In genomic region chr2:156180824-156181590, GRCm38 (mm10) we compare ENCODE assay signal across 8 mouse cellular contexts. TPM values are rescaled to one million over a fixed set of nuclear protein-coding genes. Genes with fewer than 3 reads are reported as not detected.
DNase-seq lines count a peak whose midpoint lies in the region; ATAC-seq and TF ChIP-seq lines count a peak whose summit lies in the region.

No protein-coding gene starts in this region.

- H3K4me1 ChIP-seq in lung, postnatal 0 days (ENCODE audit: insufficient read depth, low read depth, low read length) = peaks cover 11% of the 10 kb centered on the region; the same call in 1 of the 2 replicates
- peaks cover 21% of the 10 kb centered on the region for H3K4me1 ChIP-seq in embryonic facial prominence, embryonic 15.5 days
- H3K4me1 ChIP-seq in intestine, postnatal 0 days (replicated peaks; ENCODE audit: control insufficient read depth, insufficient read depth, low read length) = peaks cover 3% of the 10 kb centered on the region; the same call in 1 of the 2 replicates
- H3K4me1 ChIP-seq in olfactory bulb, adult 2 months (ENCODE audit: control insufficient read depth, insufficient read depth, low read length) = peaks cover 2% of the 10 kb centered on the region; the same call in 1 of the 2 replicates

- TF ChIP-seq EP300 in lung, postnatal 0 days (IDR thresholded peaks at IDR 0.05) = no peak

- 8% methylated on average over 8 of the region's 8 CpGs for WGBS in lung, postnatal 0 days
- whole genome bisulfite sequencing in embryonic facial prominence, embryonic 15.5 days = 10% methylated on average over 8 of the region's 8 CpGs
- WGBS in intestine, postnatal 0 days = 15% methylated on average over 8 of the region's 8 CpGs
- 2% methylated on average over 8 of the region's 8 CpGs for WGBS in olfactory bulb, adult 2 months

- no peak for TF ChIP-seq POLR2A in olfactory bulb, adult 2 months (IDR thresholded peaks at IDR 0.05; ENCODE audit: insufficient read depth, low read depth, low read length)

- peak overlapping the region; percentile 83 for H3K9ac ChIP-seq in lung, postnatal 0 days (replicated peaks; ENCODE audit: low read depth)
- peak overlapping the region; percentile 80 for H3K9ac ChIP-seq in embryonic facial prominence, embryonic 15.5 days
- peak overlapping the region; percentile 78 for H3K9ac ChIP-seq in intestine, postnatal 0 days (ENCODE audit: low read depth, low read length)

- H3K27me3 ChIP-seq in lung, postnatal 0 days (replicated peaks; ENCODE audit: insufficient read depth, low read length) = no peaks in the 10 kb centered on the region
- H3K27me3 ChIP-seq in embryonic facial prominence, embryonic 15.5 days = no peaks in the 10 kb centered on the region
- H3K27me3 ChIP-seq in intestine, postnatal 0 days (replicated peaks; ENCODE audit: control insufficient read depth, insufficient read depth, low read length) = no peaks in the 10 kb centered on the region

- no peak for TF ChIP-seq CTCF in lung, postnatal 0 days (IDR thresholded peaks at IDR 0.05)
- no peak for TF ChIP-seq CTCF in intestine, postnatal 0 days (IDR thresholded peaks at IDR 0.05; ENCODE audit: low read depth)
- no peak for TF ChIP-seq CTCF in olfactory bulb, adult 2 months (IDR thresholded peaks at IDR 0.05; ENCODE audit: insufficient read depth, low read depth, low read length)

- no peak for ATAC-seq in lung, postnatal 0 days
- ATAC-seq in embryonic facial prominence, embryonic 15.5 days (ENCODE audit: insufficient number of reproducible peaks, low FRiP score, low TSS enrichment, low read depth) = no peak
- no peak; the same call in 1 of the 2 replicates for ATAC-seq in intestine, postnatal 0 days
- no peak for ATAC-seq in megakaryocyte progenitor cell, adult 5-6 weeks (replicated peaks; ENCODE audit: poor library complexity)

- H3K36me3 ChIP-seq in lung, postnatal 0 days (ENCODE audit: insufficient read depth, low read length) = 0 out of 2 replicates have a peak, but pooled peaks cover 9% of the 10 kb centered on the region
- peaks cover 14% of the 10 kb centered on the region for H3K36me3 ChIP-seq in embryonic facial prominence, embryonic 15.5 days
- peaks cover 18% of the 10 kb centered on the region for H3K36me3 ChIP-seq in intestine, postnatal 0 days (ENCODE audit: control insufficient read depth, insufficient read depth)

- no peaks in the 10 kb centered on the region for H3K9me3 ChIP-seq in lung, postnatal 0 days (ENCODE audit: low read length)
- H3K9me3 ChIP-seq in embryonic facial prominence, embryonic 15.5 days (replicated peaks) = no peaks in the 10 kb centered on the region
- H3K9me3 ChIP-seq in intestine, postnatal 0 days (ENCODE audit: control insufficient read depth) = no peaks in the 10 kb centered on the region

- H3K4me3 ChIP-seq in lung, postnatal 0 days (ENCODE audit: low read depth, low read length) = peak overlapping the region; percentile 85
- H3K4me3 ChIP-seq in embryonic facial prominence, embryonic 15.5 days (replicated peaks) = peak overlapping the region; percentile 97
- H3K4me3 ChIP-seq in intestine, postnatal 0 days (ENCODE audit: low read depth, low read length) = peak overlapping the region; percentile 91
- H3K4me3 ChIP-seq in olfactory bulb, adult 2 months (ENCODE audit: insufficient read depth, low read depth, low read length) = peak overlapping the region; percentile 57

- H3K27ac ChIP-seq in lung, postnatal 0 days (ENCODE audit: low read length) = peak overlapping the region; percentile 96
- H3K27ac ChIP-seq in embryonic facial prominence, embryonic 15.5 days (replicated peaks) = peak overlapping the region; percentile 94
- peak overlapping the region; percentile 90 for H3K27ac ChIP-seq in intestine, postnatal 0 days (ENCODE audit: low read depth, low read length)
- H3K27ac ChIP-seq in olfactory bulb, adult 2 months (ENCODE audit: insufficient read depth, low read depth, low read length) = peak overlapping the region; percentile 100

- peak overlapping the region; percentile 68 for H3K4me2 ChIP-seq in lung, postnatal 0 days (replicated peaks; ENCODE audit: low read depth, low read length)
- peak overlapping the region; percentile 59 for H3K4me2 ChIP-seq in embryonic facial prominence, embryonic 15.5 days (replicated peaks)
- peak overlapping the region; percentile 86 for H3K4me2 ChIP-seq in intestine, postnatal 0 days (replicated peaks; ENCODE audit: low read depth)

- DNase-seq in lung, postnatal 0 days (ENCODE audit: low spot score) = no peak
- DNase-seq in lung, postnatal 36 days = no peak
- DNase-seq in frontal cortex, postnatal 36 days (ENCODE audit: low spot score in 2 of 2) = no peak
- no peak for DNase-seq in gastrocnemius, postnatal 4 days (ENCODE audit: low spot score in 2 of 2)

RNA-seq across cellular contexts. Expression of gene Rbm39, which starts 1.0 kb away (rescaled TPM):
- 654 and 692 TPM in 2 replicates for polyA plus RNA-seq in lung, postnatal 0 days (2015; fragmentation: Nextera tagmentation; extraction: Ambion mirVana)
- 643 and 665 TPM in 2 replicates for polyA plus RNA-seq in embryonic facial prominence, embryonic 15.5 days (2015; fragmentation: Nextera tagmentation; extraction: Ambion mirVana)
- 326 and 348 TPM in 2 replicates for polyA plus RNA-seq in intestine, postnatal 0 days (2015; fragmentation: Nextera tagmentation; extraction: Ambion mirVana)
- 643 TPM in 1 of 2 replicates, not detected in the other for polyA plus RNA-seq in olfactory bulb, adult 2 months (2012; ENCODE audit: insufficient read depth, insufficient read length, low replicate concordance, missing spikeins)
- total RNA-seq in megakaryocyte progenitor cell, adult 5-6 weeks (2015) = 515 and 549 TPM in 2 replicates
- total RNA-seq in megakaryocyte progenitor cell, adult 5-6 weeks (2017) = 502 and 605 TPM in 2 replicates
- total RNA-seq in gastrocnemius, postnatal 4 days (2021) = 100 to 1,000 TPM; 246 to 293 TPM

RNA-seq across cellular contexts. Expression of gene Phf20, which starts 15.3 kb away (rescaled TPM):
- 44.8 and 47.7 TPM in 2 replicates for polyA plus RNA-seq in lung, postnatal 0 days (2015; fragmentation: Nextera tagmentation; extraction: Ambion mirVana)
- polyA plus RNA-seq in embryonic facial prominence, embryonic 15.5 days (2015; fragmentation: Nextera tagmentation; extraction: Ambion mirVana) = 72.1 and 85.8 TPM in 2 replicates
- 20.9 and 24.2 TPM in 2 replicates for polyA plus RNA-seq in intestine, postnatal 0 days (2015; fragmentation: Nextera tagmentation; extraction: Ambion mirVana)
- 586 TPM in 1 of 2 replicates, not detected in the other for polyA plus RNA-seq in olfactory bulb, adult 2 months (2012; ENCODE audit: insufficient read depth, insufficient read length, low replicate concordance, missing spikeins)
- total RNA-seq in megakaryocyte progenitor cell, adult 5-6 weeks (2015) = 42.8 and 46.8 TPM in 2 replicates
- 53.8 and 61.2 TPM in 2 replicates for total RNA-seq in megakaryocyte progenitor cell, adult 5-6 weeks (2017)
- total RNA-seq in gastrocnemius, postnatal 4 days (2021) = 10 to 100 TPM; 39.1 to 41.4 TPM

RNA-seq across cellular contexts. Expression of gene Nfs1, which starts 37.0 kb away (rescaled TPM):
- polyA plus RNA-seq in lung, postnatal 0 days (2015; fragmentation: Nextera tagmentation; extraction: Ambion mirVana) = 33.7 and 34.0 TPM in 2 replicates
- 42.0 and 44.1 TPM in 2 replicates for polyA plus RNA-seq in embryonic facial prominence, embryonic 15.5 days (2015; fragmentation: Nextera tagmentation; extraction: Ambion mirVana)
- 41.1 and 44.8 TPM in 2 replicates for polyA plus RNA-seq in intestine, postnatal 0 days (2015; fragmentation: Nextera tagmentation; extraction: Ambion mirVana)
- not detected in 2 replicates for polyA plus RNA-seq in olfactory bulb, adult 2 months (2012; ENCODE audit: insufficient read depth, insufficient read length, low replicate concordance, missing spikeins)
- 54.3 and 71.4 TPM in 2 replicates for total RNA-seq in megakaryocyte progenitor cell, adult 5-6 weeks (2015)
- total RNA-seq in megakaryocyte progenitor cell, adult 5-6 weeks (2017) = 32.4 and 35.0 TPM in 2 replicates
- 10 to 100 TPM; 35.2 to 35.3 TPM for total RNA-seq in gastrocnemius, postnatal 4 days (2021)

RNA-seq across cellular contexts. Expression of gene Romo1, which starts 37.2 kb away (rescaled TPM):
- polyA plus RNA-seq in lung, postnatal 0 days (2015; fragmentation: Nextera tagmentation; extraction: Ambion mirVana) = 316 and 344 TPM in 2 replicates
- 389 and 403 TPM in 2 replicates for polyA plus RNA-seq in embryonic facial prominence, embryonic 15.5 days (2015; fragmentation: Nextera tagmentation; extraction: Ambion mirVana)
- 424 and 433 TPM in 2 replicates for polyA plus RNA-seq in intestine, postnatal 0 days (2015; fragmentation: Nextera tagmentation; extraction: Ambion mirVana)
- not detected in 2 replicates for polyA plus RNA-seq in olfactory bulb, adult 2 months (2012; ENCODE audit: insufficient read depth, insufficient read length, low replicate concordance, missing spikeins)
- total RNA-seq in megakaryocyte progenitor cell, adult 5-6 weeks (2015) = 104 and 134 TPM in 2 replicates
- total RNA-seq in megakaryocyte progenitor cell, adult 5-6 weeks (2017) = 13.2 and 27.2 TPM in 2 replicates
- total RNA-seq in gastrocnemius, postnatal 4 days (2021) = 100 to 1,000 TPM; 215 to 232 TPM

RNA-seq across cellular contexts. Expression of gene Gm28036, which starts 54.1 kb away (rescaled TPM):
- 5.2 and 5.6 TPM in 2 replicates for polyA plus RNA-seq in lung, postnatal 0 days (2015; fragmentation: Nextera tagmentation; extraction: Ambion mirVana)
- polyA plus RNA-seq in embryonic facial prominence, embryonic 15.5 days (2015; fragmentation: Nextera tagmentation; extraction: Ambion mirVana) = 17.0 and 17.2 TPM in 2 replicates
- polyA plus RNA-seq in intestine, postnatal 0 days (2015; fragmentation: Nextera tagmentation; extraction: Ambion mirVana) = 1.5 TPM in 2 replicates
- polyA plus RNA-seq in olfactory bulb, adult 2 months (2012; ENCODE audit: insufficient read depth, insufficient read length, low replicate concordance, missing spikeins) = not detected in 2 replicates
- 1.6 and 6.4 TPM in 2 replicates for total RNA-seq in megakaryocyte progenitor cell, adult 5-6 weeks (2015)
- 23.1 and 25.5 TPM in 2 replicates for total RNA-seq in megakaryocyte progenitor cell, adult 5-6 weeks (2017)
- total RNA-seq in gastrocnemius, postnatal 4 days (2021) = 10 to 100 TPM; 19.6 to 21.3 TPM

Comparison
In these comparisons a context has a peak if more than half of its experiments do, and no peak if none do; other contexts are left out.
1. RNA of gene Nfs1, which starts 37.0 kb away (polyA plus RNA-seq): 42.0 to 44.1 TPM in embryonic facial prominence, embryonic 15.5 days, 41.1 to 44.8 TPM in intestine, postnatal 0 days and 33.7 to 34.0 TPM in lung, postnatal 0 days; not detected in olfactory bulb, adult 2 months; every median in the first group is over 10 times any median in the second.
2. Peak in every context shown above with its lines, with median percentiles within 50 percentile points of each other: H3K27ac ChIP-seq, H3K4me2 ChIP-seq, H3K4me3 ChIP-seq and H3K9ac ChIP-seq.